Mouse (Mus musculus) E14TG2a.4 (cell line): ENCODE results near the gene Mettl24.

Experiments
- CTCF ChIP-seq: conservative IDR thresholded peaks from 2 replicates; pipeline ENCODE4 v1.5.1; 2014; ENCODE audit warnings: low read length
- NANOG ChIP-seq: IDR thresholded peaks from 2 replicates; pipeline ENCODE4 v1.6.1; 2014; ENCODE audit warnings: borderline replicate concordance, low read length, mixed read lengths

- TF ChIP-seq CTCF (no peak), NANOG (no peak)
Observed at GRCm38 (mm10) chr10:40638823-40639819, 44.0 kb upstream of the Mettl24 start.
